Mouse (Mus musculus) embryonic facial prominence, embryonic 12.5 days (tissue): ENCODE data around the gene Olfr170. TPM values are rescaled to one million over a fixed set of nuclear protein-coding genes. Genes with fewer than 3 reads are reported as not detected.
"Not testable (repeated sequence)": the region's sequence is repeated elsewhere in the genome, so short reads cannot be mapped to it uniquely, and the experiment has no call there.

Source experiments
- ATAC-seq: fragments of 200-750 bp; cut with Nextera tagmentation; 2 replicates; pipeline ENCODE4 v1.8.0; 2017; ENCODE audit not compliant: insufficient number of reproducible peaks, insufficient read depth, low FRiP score, low TSS enrichment
- H3K27ac ChIP-seq: fragments of 300-500 bp; sonication (generic); 2 replicates; pipeline ENCODE4 v1.5.1; 2016; ENCODE audit warnings: mild to moderate bottlenecking
- H3K27me3 ChIP-seq: fragments of 300-500 bp; sonication (generic); 2 replicates; pipeline ENCODE4 v1.6.1; 2016; ENCODE audit warnings: mild to moderate bottlenecking, moderate library complexity
- H3K36me3 ChIP-seq: fragments of 300-500 bp; sonication (generic); 2 replicates; pipeline ENCODE4 v1.6.1; 2016; ENCODE audit warnings: mild to moderate bottlenecking
- H3K4me1 ChIP-seq: fragments of 300-500 bp; sonication (generic); 2 replicates; pipeline ENCODE4 v1.6.1; 2016
- H3K4me2 ChIP-seq: fragments of 300-500 bp; sonication (generic); replicated peaks from 2 replicates; pipeline ENCODE4 v1.6.1; 2016; ENCODE audit warnings: mild to moderate bottlenecking, moderate library complexity
- H3K4me3 ChIP-seq: fragments of 300-500 bp; sonication (generic); 2 replicates; pipeline ENCODE4 v1.5.1; 2016; ENCODE audit warnings: mild to moderate bottlenecking
- H3K9ac ChIP-seq: fragments of 300-500 bp; sonication (generic); 2 replicates; pipeline ENCODE4 v1.6.1; 2016; ENCODE audit warnings: mild to moderate bottlenecking, moderate library complexity
- H3K9me3 ChIP-seq: fragments of 300-500 bp; sonication (generic); 2 replicates; pipeline ENCODE4 v1.6.1; 2016; ENCODE audit warnings: mild to moderate bottlenecking, moderate library complexity
- WGBS: fragments of 180-500 bp; shearing (Covaris S2); methylation state at CpG from one replicate; pipeline ENCODE4 v1.1.7; 2016; 5-methylcytosine and 5-hydroxymethylcytosine counted together
- polyA plus RNA-seq: library from polyadenylated mRNA; unstranded; fragments of >200 nt; fragmentation: Nextera tagmentation; extraction: Ambion mirVana; gene quantifications from 2 replicates; pipeline ENCODE4 v1.2.1, GENCODE M21; 2016

The Olfr170 gene
- polyA plus RNA-seq: not detected in 2 replicates

- 85% methylated on average over 2 of the region's 2 CpGs for WGBS
- not testable (repeated sequence) for H3K9me3 ChIP-seq
These were observed at the start of gene Olfr170 for GRCm38 (mm10) chr16:19611782-19612181. Gene Olfr170, minus strand, starts transcription at chr16:19611882.

GRCm38 (mm10) chr16:19629816-19630215 lies 18.1 kb upstream of the Olfr170 start, which contains the start of gene Olfr171:
Gene Olfr171, minus strand, starts transcription at chr16:19629916.
- no peak within 1 kb of the TSS for H3K27ac ChIP-seq
- 0 out of 2 replicates have a peak, but pooled peaks cover 3% of the 10 kb centered on the region for H3K9me3 ChIP-seq
- H3K4me1 ChIP-seq: no peaks in the 10 kb centered on the region
- no peak within 1 kb of the TSS for H3K4me2 ChIP-seq
- H3K36me3 ChIP-seq: no peaks in the 10 kb centered on the region
- 65% methylated on average over 1 of the region's 1 CpGs for WGBS
- no peaks in the 10 kb centered on the region for H3K27me3 ChIP-seq
- H3K4me3 ChIP-seq: no peak within 1 kb of the TSS
- no peak within 1 kb of the TSS for H3K9ac ChIP-seq
- ATAC-seq: no peak

More at GRCm38 (mm10) chr16:19611782-19612181, at the start of gene Olfr170:
- not testable (repeated sequence) for H3K4me3 ChIP-seq, H3K27ac ChIP-seq, H3K4me1 ChIP-seq, ATAC-seq, H3K4me2 ChIP-seq, H3K36me3 ChIP-seq, H3K27me3 ChIP-seq, H3K9ac ChIP-seq

- H3K9me3 ChIP-seq: no peaks in the 10 kb centered on the region
- no peak overlapping the region for H3K9ac ChIP-seq
- no peaks in the 10 kb centered on the region for H3K27me3 ChIP-seq
- H3K4me1 ChIP-seq: no peaks in the 10 kb centered on the region
- H3K36me3 ChIP-seq: no peaks in the 10 kb centered on the region
- H3K4me3 ChIP-seq: no peak overlapping the region
- no peak overlapping the region for H3K4me2 ChIP-seq
- WGBS: 59% methylated on average over 2 of the region's 2 CpGs
- ATAC-seq: no peak
- H3K27ac ChIP-seq: no peak overlapping the region
These were observed 8.5 kb downstream of the Olfr170 start for GRCm38 (mm10) chr16:19603166-19603565.

- not testable (repeated sequence) for H3K4me2 ChIP-seq, H3K27ac ChIP-seq, H3K9me3 ChIP-seq, H3K9ac ChIP-seq, ATAC-seq, H3K4me1 ChIP-seq, H3K4me3 ChIP-seq, H3K36me3 ChIP-seq, H3K27me3 ChIP-seq
- 92% methylated on average over 2 of the region's 2 CpGs for WGBS
These were observed 40.0 kb downstream of the Olfr170 start, which contains the start of gene Olfr169 for GRCm38 (mm10) chr16:19571709-19572108. Gene Olfr169, minus strand, starts transcription at chr16:19571809.

Other genes with a start within 250 kb of the Olfr170 start
- not detected in 2 replicates for gene Olfr165, start 188.7 kb downstream of the Olfr170 start, polyA plus RNA-seq
- not detected in 2 replicates for gene Olfr166, start 128.2 kb downstream of the Olfr170 start, polyA plus RNA-seq
- not detected in 2 replicates for gene Olfr167, start 89.6 kb downstream of the Olfr170 start, polyA plus RNA-seq
- gene Olfr168, start 76.3 kb downstream of the Olfr170 start, polyA plus RNA-seq: not detected in 2 replicates
- not detected in 2 replicates for gene Olfr169, start 40.1 kb downstream of the Olfr170 start, polyA plus RNA-seq
- gene Olfr171, start 18.0 kb upstream of the Olfr170 start, polyA plus RNA-seq: not detected in 2 replicates
- gene Lamp3, start 94.5 kb upstream of the Olfr170 start, polyA plus RNA-seq: 0.05 TPM in 1 of 2 replicates, not detected in the other
- 39.7 and 39.9 TPM in 2 replicates for gene B3gnt5, start 148.3 kb upstream of the Olfr170 start, polyA plus RNA-seq